Mouse (Mus musculus) T-cell, adult 2 months (primary cell): Measurements from ENCODE around the gene Fam83d.

Experiments
- DNase-seq: peaks from one replicate; pipeline ENCODE4 v3.0.0; 2022; ENCODE audit warnings: low spot score

The Fam83d gene

DNA sequence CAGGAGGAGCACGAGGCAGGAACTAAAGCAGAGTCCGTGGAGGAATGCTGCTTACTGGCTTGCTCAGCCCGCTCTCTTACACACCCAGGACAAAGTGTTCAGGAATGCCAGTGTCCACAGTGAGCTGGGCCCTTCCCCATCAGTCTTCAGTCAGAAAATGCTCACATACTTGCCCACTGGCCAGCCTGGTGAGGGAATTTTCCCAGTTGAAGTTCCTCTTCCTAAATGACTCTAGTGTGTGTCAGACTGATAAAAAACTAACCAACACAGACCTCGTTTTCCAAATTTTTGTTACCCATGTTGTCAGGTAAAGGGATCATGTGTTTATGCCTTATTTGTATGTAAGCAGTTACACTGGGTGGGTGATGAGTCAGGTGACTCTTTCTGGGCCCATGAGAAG lies 48.3 kb downstream of the Fam83d start:
- DNase-seq = no peak

DNA sequence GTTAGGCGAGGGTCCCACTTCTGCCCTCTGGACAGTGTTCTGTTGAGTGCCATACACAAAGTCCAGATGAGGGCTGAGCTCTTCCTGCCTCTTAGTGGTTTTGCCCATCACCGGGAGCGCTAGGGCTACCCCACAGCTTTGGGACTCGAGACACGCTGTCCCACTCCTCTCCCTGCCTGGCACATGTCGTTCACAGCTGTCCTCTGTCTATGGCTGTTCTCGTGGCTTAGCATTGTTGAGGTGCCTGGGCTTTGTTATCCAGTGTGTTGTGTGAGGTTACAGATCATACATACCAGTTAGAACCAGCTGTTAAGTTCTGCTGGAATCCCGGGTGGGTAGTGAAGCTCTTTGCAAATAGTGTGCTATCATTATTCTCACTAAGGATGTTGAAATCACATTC lies 49.8 kb downstream of the Fam83d start:
- no peak for DNase-seq

DNA sequence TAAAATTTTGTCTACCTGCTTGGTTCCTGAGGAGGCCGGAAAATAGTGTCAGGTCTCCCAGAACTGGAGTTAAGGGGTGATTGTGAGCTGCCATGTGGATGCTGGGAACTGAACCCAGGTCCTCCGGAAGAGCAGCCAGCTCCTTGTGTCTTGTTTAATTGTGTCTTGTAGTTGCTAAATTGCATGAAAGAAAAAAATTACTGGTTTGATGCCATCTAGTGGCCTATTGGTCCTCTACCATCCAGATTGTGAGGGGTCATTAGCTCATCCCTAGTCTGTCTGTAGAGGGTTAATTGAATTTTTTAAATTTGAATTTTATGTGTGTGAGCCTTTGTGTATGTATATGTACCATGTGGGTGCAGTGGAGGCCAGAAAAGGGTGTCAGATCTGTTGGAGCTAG lies 60.2 kb downstream of the Fam83d start:
- no peak for DNase-seq

DNA sequence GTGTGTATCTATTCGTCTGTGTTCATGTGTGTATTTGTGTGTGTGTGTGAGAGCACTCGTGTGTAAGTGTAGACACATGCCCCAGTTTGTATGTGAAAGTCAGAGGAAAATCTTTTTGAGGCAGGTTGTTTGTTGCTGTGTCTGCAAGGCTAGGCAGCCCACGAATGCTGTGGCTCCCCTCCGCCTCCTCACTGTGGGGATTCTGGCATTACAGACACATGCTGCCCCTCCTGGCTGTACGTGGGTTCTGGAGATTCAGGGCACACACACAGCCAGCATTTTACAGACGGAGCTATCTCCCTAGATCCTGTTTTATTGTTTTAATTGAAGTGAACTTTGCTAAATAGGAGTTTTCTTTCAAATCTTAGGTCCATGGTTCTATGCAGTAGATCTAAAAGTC lies 61.9 kb downstream of the Fam83d start:
- DNase-seq = no peak

DNA sequence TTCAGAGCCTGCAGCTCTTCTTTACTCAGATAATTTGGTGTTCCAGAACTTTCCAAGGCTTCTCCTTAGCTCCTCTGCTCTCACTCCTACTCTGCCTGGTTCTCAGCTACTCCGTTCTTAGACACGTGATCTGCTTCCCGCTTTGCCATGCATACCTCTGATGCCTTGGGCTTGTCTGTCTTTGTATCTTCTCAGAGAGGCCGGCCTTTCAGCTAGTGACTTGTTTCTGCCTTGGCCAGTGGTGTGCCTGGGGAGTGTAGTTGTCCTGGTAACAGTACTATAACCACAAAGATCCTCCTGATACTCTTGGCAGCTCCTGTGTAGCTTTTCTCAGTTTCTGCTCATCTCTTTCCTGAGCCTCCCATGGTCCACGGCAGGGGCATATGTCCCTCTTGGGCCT lies 65.3 kb downstream of the Fam83d start:
- no peak for DNase-seq

DNA sequence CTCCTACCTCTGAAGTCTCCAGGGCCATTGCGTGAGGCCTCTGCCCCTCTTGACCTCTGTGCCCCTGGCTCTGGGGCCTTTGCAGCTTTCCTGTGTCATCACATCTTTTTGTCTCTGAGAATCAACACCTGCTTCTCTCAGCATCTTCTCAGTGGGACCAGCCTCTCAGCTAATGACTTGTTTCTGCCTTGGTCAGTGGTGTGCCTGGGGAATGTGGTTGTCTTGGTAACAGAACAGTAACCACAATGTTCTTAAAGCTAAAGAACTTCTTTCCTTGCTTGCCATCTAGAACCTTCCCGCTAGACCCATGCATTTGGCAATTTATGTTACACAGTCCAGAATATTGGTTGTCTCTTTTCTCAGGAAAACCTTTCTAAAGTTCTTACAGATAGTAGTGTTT lies 65.8 kb downstream of the Fam83d start:
- no peak for DNase-seq
